Mouse (Mus musculus) limb, embryonic 13.5 days (tissue): ENCODE results near the gene Lgals3. TPM values are rescaled to one million over a fixed set of nuclear protein-coding genes. Genes with fewer than 3 reads are reported as not detected.

ENCODE experiments used
- ATAC-seq: fragments of 200-750 bp; cut with Nextera tagmentation; 2 replicates; pipeline ENCODE4 v1.8.0; 2017; ENCODE audit warnings: low read depth, moderate number of reproducible peaks, moderate TSS enrichment; ENCODE audit not compliant: low FRiP score
- H3K27ac ChIP-seq: fragments of 300-500 bp; sonication (generic); 2 replicates; pipeline ENCODE4 v1.5.1; 2015; ENCODE audit warnings: inconsistent platforms, mild to moderate bottlenecking, moderate library complexity
- H3K27me3 ChIP-seq: fragments of 300-500 bp; sonication (generic); 2 replicates; pipeline ENCODE4 v1.6.1; 2015; ENCODE audit warnings: mild to moderate bottlenecking, inconsistent platforms
- H3K36me3 ChIP-seq: fragments of 300-500 bp; sonication (generic); 2 replicates; pipeline ENCODE4 v1.6.1; 2015; ENCODE audit warnings: inconsistent platforms, mild to moderate bottlenecking, moderate library complexity
- H3K4me1 ChIP-seq: fragments of 300-500 bp; sonication (generic); 2 replicates; pipeline ENCODE4 v1.6.1; 2015; ENCODE audit warnings: inconsistent platforms
- H3K4me2 ChIP-seq: fragments of 300-500 bp; sonication (generic); replicated peaks from 2 replicates; pipeline ENCODE4 v1.6.1; 2015; ENCODE audit warnings: inconsistent platforms, mild to moderate bottlenecking, moderate library complexity
- H3K4me3 ChIP-seq: fragments of 300-500 bp; sonication (generic); 2 replicates; pipeline ENCODE4 v1.5.1; 2015; ENCODE audit warnings: moderate library complexity, mild to moderate bottlenecking, inconsistent platforms
- H3K9ac ChIP-seq: fragments of 300-500 bp; sonication (generic); 2 replicates; pipeline ENCODE4 v1.6.1; 2015; ENCODE audit warnings: mild to moderate bottlenecking, inconsistent platforms
- H3K9me3 ChIP-seq: fragments of 300-500 bp; sonication (generic); 2 replicates; pipeline ENCODE4 v1.6.1; 2016; ENCODE audit warnings: inconsistent platforms
- WGBS: fragments of 180-500 bp; shearing (Covaris S2); methylation state at CpG from one replicate; pipeline ENCODE4 v1.1.7; 2015; 5-methylcytosine and 5-hydroxymethylcytosine counted together
- polyA plus RNA-seq: library from polyadenylated mRNA; unstranded; fragments of >200 nt; fragmentation: Nextera tagmentation; extraction: Ambion mirVana; gene quantifications from 2 replicates; pipeline ENCODE4 v1.2.1, GENCODE M21; 2015

The Lgals3 gene
- polyA plus RNA-seq, 1 experiment from 2014 or later: 21.6 TPM

DNA sequence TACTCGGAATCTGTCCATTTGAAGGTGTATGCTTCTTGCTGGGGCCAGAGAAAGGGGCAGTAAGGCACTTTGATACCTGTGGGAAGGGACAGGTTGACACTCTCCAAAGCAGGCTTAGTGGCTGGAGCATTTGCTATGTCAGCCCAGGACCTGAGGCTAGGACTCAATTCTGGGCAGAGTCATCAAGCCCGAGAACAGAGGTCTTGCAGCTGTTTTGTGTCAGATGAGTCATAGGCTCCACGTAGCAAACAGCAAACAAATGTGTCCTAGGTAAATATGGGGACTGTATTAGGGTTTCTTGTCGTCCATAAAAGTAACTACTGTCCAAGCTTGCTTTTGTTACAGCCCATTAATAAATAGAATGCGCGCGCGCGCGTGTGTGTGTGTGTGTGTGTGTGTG is 15.3 kb upstream of the Lgals3 start:
- no peak overlapping the region for H3K4me3 ChIP-seq
- H3K4me2 ChIP-seq: no peak overlapping the region
- 88% methylated on average over 10 of the region's 10 CpGs for WGBS
- H3K9ac ChIP-seq: no peak overlapping the region
- H3K36me3 ChIP-seq: no peaks in the 10 kb centered on the region
- no peak for ATAC-seq
- H3K27me3 ChIP-seq: no peaks in the 10 kb centered on the region
- no peak overlapping the region for H3K27ac ChIP-seq
- no peaks in the 10 kb centered on the region for H3K9me3 ChIP-seq
- no peaks in the 10 kb centered on the region for H3K4me1 ChIP-seq

DNA sequence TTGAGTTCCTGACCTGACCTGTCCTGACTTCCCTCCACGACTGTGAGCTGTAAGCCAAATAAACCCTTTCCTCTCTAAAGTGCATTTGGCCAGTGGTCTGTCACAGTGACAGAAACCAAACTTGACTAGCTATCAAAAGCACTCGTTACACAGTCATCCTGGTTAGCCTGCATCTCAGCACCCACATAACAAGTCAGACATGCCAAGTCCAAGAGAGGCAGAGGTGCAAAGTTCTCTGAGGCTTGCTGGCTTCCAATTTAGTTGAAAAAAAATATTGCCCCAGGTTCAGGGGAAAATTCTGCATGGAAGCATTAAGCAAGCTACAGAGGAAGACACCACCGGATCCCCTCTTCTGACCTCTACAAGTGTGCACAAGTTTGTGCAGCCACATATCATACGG is 14.3 kb upstream of the Lgals3 start:
- H3K9ac ChIP-seq: no peak overlapping the region
- no peaks in the 10 kb centered on the region for H3K4me1 ChIP-seq
- no peak overlapping the region for H3K4me3 ChIP-seq
- ATAC-seq: no peak
- no peaks in the 10 kb centered on the region for H3K9me3 ChIP-seq
- H3K36me3 ChIP-seq: no peaks in the 10 kb centered on the region
- WGBS: 74% methylated on average over 4 of the region's 4 CpGs
- no peak overlapping the region for H3K4me2 ChIP-seq
- H3K27ac ChIP-seq: no peak overlapping the region
- H3K27me3 ChIP-seq: no peaks in the 10 kb centered on the region

DNA sequence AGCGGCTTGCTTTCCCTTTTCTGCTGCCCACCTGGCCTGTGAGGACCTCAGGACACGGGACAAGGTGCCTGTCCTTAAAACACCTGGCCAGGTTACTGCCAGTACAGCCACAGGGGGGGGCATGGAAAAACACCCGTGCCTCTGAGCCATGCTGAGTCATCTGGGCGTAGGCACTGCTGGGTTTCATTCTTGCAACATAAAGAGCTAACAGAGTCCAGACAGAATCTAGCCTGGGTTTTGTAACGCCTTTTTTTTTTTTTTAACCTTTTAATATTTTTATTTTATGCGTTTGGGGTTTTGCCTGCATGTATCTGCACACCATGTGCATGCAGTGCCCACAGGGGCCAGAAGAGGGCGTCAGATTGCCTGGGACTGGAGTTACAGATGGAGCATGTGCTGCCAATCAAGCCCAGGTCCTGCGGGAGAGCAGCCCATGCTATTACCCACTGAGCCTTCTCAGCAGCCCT is 13.4 kb upstream of the Lgals3 start:
- H3K27ac ChIP-seq: no peak overlapping the region
- 64% methylated on average over 8 of the region's 8 CpGs for WGBS
- H3K4me2 ChIP-seq: no peak overlapping the region
- ATAC-seq: no peak
- H3K9ac ChIP-seq: no peak overlapping the region
- H3K4me1 ChIP-seq: no peaks in the 10 kb centered on the region
- H3K36me3 ChIP-seq: no peaks in the 10 kb centered on the region
- no peak overlapping the region for H3K4me3 ChIP-seq
- H3K27me3 ChIP-seq: no peaks in the 10 kb centered on the region
- H3K9me3 ChIP-seq: no peaks in the 10 kb centered on the region

DNA sequence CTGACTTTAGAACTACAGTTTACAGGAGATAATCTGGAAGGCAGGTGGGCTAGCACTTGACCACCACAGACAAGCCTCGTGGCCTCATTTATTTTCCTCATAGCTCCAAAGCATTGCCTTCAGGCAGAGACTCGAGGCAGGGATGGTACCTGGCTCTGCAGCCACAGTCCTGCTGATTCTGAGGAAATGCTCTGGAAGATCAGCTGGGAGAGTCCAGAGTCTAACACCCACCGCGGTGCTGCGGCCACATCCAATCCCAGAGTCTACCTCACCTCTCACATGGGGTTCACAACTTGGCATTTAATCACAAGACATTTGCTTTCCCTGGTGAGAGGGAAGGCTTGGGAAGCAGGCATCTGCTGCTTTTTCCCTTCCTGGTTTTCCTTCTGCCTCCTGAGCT is 12.6 kb upstream of the Lgals3 start:
- Histone ChIP-seq H3K36me3 (no peaks in the 10 kb centered on the region), H3K27me3 (no peaks in the 10 kb centered on the region), H3K4me3 (no peak overlapping the region), H3K4me2 (no peak overlapping the region), H3K9me3 (no peaks in the 10 kb centered on the region), H3K4me1 (no peaks in the 10 kb centered on the region), H3K9ac (no peak overlapping the region), H3K27ac (no peak overlapping the region)
- 78% methylated on average over 5 of the region's 5 CpGs for WGBS
- no peak for ATAC-seq

DNA sequence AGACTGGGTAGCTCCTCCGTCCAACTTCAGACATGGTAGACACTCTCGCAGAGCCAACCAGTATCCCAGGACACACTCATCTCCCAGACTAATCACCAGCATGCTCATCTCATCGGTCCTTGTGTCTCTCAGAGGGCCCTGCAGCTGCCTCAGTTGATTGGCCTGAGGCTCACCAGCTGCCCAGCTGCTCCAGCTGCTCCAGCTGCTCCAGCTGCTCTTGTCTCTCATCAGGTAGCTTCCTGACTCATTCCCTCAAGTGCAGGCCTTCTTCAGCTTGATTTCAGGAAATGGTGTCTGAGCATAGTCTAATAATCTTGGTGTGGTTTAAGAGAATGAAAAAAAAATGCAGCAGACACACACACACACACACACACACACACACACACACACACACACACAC is 10.9 kb upstream of the Lgals3 start:
- H3K4me1 ChIP-seq: no peaks in the 10 kb centered on the region
- no peaks in the 10 kb centered on the region for H3K27me3 ChIP-seq
- WGBS: 81% methylated on average over 3 of the region's 3 CpGs
- no peak overlapping the region for H3K9ac ChIP-seq
- no peak overlapping the region for H3K27ac ChIP-seq
- no peaks in the 10 kb centered on the region for H3K9me3 ChIP-seq
- H3K36me3 ChIP-seq: no peaks in the 10 kb centered on the region
- H3K4me2 ChIP-seq: no peak overlapping the region
- no peak for ATAC-seq
- no peak overlapping the region for H3K4me3 ChIP-seq

DNA sequence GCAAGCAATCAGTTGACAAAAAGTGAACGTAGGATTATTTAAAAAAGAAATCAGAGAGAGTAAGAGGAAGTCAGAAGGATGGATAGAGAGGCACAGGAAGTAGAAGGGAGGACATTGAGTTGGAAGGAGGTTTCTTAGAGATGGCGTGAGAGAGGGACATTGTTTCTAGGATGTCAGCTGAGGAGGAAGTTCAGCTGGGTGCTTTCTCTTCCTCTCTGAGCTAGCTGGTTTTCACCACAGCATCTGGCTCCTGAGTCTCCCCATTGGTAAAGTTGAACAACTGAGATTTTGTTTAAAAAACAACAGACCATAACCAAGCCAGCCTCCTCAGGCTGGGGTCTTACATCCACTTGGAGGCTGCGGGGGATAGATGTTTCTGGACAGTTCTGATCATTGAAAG is 7.9 kb upstream of the Lgals3 start:
- Histone ChIP-seq H3K4me2 (no peak overlapping the region), H3K9ac (no peak overlapping the region), H3K9me3 (no peaks in the 10 kb centered on the region), H3K4me3 (no peak overlapping the region), H3K36me3 (no peaks in the 10 kb centered on the region), H3K27me3 (0 out of 2 replicates have a peak, but pooled peaks cover 3% of the 10 kb centered on the region), H3K27ac (no peak overlapping the region), H3K4me1 (no peaks in the 10 kb centered on the region)
- no peak for ATAC-seq
- 77% methylated on average over 3 of the region's 3 CpGs for WGBS

DNA sequence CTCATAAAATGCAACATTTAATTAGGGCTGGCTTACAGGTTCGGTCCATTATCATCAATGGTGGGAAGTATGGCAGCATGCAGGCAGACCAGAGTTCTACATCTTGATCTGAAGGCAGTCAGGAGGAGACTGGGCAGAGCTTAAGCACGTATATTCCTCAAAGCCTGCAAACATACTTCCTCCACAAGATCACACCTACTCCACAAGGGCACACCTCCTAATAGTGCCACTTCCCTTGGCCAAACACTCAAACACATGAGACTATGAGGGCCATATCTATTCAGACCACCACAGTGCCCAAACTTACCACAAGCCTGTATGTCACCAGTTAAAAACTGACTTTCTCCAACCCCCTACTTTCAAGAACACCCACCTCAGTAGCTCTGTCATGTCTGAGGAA is 6.1 kb upstream of the Lgals3 start:
- H3K27me3 ChIP-seq: peaks cover 11% of the 10 kb centered on the region
- 0 out of 2 replicates have a peak, but pooled peaks cover 6% of the 10 kb centered on the region for H3K4me1 ChIP-seq
- H3K36me3 ChIP-seq: no peaks in the 10 kb centered on the region
- no peak overlapping the region for H3K4me2 ChIP-seq
- no peak overlapping the region for H3K27ac ChIP-seq
- 68% methylated on average over 2 of the region's 2 CpGs for WGBS
- H3K9me3 ChIP-seq: no peaks in the 10 kb centered on the region
- ATAC-seq: no peak
- no peak overlapping the region for H3K4me3 ChIP-seq
- no peak overlapping the region for H3K9ac ChIP-seq

DNA sequence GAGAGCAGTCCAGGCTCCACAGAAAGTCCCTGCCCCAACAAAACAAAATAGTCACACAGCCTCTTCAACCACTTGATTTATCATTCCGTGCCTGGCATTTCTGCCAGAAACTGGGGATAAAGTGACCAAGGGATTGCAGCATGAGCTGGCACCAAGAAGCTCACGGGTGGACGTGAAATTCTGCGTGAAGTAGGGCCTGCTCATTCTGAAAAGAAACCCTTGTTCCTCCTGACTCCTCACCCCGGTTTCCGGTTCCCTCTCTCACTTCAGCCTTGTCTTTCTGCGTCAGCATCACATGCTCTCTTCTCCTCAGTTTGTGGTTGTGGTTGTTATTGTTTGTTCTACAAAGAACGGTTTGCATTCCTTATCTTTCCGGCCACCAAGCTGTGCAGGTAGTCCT is 5.7 kb upstream of the Lgals3 start:
- Histone ChIP-seq H3K36me3 (no peaks in the 10 kb centered on the region), H3K27ac (no peak overlapping the region), H3K4me1 (0 out of 2 replicates have a peak, but pooled peaks cover 6% of the 10 kb centered on the region), H3K4me3 (no peak overlapping the region), H3K9ac (no peak overlapping the region), H3K4me2 (no peak overlapping the region), H3K27me3 (peaks cover 13% of the 10 kb centered on the region), H3K9me3 (no peaks in the 10 kb centered on the region)
- WGBS: 88% methylated on average over 9 of the region's 9 CpGs
- ATAC-seq: no peak

DNA sequence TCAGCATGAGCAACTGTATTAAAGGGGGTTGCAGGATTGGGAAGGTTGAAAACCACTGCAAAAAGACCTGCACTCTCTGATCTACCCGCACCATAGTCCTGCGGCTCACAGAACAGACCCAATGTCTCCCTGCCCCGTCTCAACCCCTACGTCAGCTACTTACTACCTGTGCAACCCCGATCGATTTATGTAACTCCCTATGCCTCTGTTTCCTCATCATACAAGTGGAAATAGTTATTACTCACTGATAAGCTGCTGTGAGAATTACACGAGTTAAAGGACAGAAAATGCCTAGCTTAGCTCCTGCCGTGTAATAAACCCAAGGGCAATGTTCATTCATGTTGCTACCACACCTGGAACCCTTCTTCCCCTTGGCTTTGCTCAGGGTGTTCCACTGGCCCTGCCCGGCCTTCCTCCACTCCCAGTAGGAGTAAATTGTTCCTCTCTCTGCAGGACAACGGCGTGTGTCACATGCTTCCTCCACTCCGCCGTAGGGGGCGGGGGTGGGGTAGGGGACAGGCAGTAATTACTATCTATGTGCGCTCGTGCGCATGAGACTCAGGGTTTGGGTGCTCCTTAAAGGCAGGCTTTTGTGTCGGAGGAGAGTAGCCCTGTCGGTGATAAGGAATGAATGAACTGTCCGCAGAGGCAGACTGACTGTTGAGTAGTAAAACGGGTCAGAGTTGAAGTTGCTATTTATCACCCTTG is 2.7 kb upstream of the Lgals3 start:
- Histone ChIP-seq H3K9ac (no peak overlapping the region), H3K27ac (no peak overlapping the region), H3K36me3 (no peaks in the 10 kb centered on the region), H3K27me3 (peaks cover 13% of the 10 kb centered on the region), H3K4me2 (peak overlapping the region; percentile 37; the same call in 1 of the 2 replicates), H3K4me3 (0 out of 2 replicates have a peak overlapping the region, but pooled peaks have one; percentile 3), H3K4me1 (peaks cover 12% of the 10 kb centered on the region), H3K9me3 (no peaks in the 10 kb centered on the region)
- 42% methylated on average over 21 of the region's 21 CpGs for WGBS
- no peak for ATAC-seq

DNA sequence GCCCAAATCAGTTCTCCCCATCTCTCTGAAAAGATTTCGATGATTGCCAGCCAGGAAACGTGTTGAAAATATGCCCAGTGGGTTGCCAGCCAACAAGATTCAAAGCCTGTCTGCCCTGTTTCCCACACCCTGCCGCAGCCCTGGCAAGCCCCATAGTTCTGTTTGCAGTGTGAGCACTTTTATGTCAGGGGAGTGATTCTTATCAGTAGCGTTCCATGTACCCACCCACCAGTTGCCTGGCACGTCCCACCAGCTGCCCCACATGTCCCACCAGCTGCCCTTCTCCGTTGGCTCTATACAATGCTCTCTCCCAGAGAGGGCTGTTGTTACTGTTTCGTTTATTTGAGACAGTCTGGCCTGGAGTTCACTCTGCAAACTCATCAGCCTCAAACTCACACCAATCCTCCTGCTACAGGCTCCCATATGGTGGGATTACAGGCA is 650 bp upstream of the Lgals3 start:
- Histone ChIP-seq H3K36me3 (no peaks in the 10 kb centered on the region), H3K9me3 (no peaks in the 10 kb centered on the region), H3K27ac (no peak overlapping the region), H3K4me1 (peaks cover 12% of the 10 kb centered on the region), H3K4me3 (no peak overlapping the region), H3K9ac (no peak overlapping the region), H3K4me2 (no peak overlapping the region), H3K27me3 (peaks cover 15% of the 10 kb centered on the region)
- ATAC-seq: 0 out of 2 replicates have a peak, but pooled peaks have one; percentile 26
- 55% methylated on average over 7 of the region's 7 CpGs for whole genome bisulfite sequencing

DNA sequence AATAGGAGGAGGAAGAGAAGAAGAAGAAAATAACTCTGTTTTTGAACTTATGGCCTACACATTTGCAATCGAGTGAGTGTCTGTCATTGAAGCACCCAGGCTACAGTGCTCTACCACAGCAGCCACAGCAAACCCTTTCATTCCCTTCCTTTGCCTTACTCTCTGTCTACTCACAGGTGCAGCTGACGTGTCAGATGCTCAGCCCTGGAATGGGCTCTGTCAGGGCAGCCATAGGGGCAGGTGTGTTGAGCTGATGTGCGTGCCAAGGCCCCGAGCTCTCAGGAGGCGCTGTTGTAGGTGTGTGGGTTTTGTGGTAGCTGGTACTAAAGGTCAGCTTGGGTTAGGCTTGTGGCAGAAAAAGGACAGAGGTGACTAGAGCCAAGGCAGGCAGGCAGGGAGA is 2.2 kb downstream of the Lgals3 start:
- Histone ChIP-seq H3K4me2 (no peak overlapping the region), H3K4me3 (no peak overlapping the region), H3K4me1 (peaks cover 23% of the 10 kb centered on the region), H3K27me3 (peaks cover 37% of the 10 kb centered on the region), H3K36me3 (no peaks in the 10 kb centered on the region), H3K27ac (no peak overlapping the region), H3K9ac (no peak overlapping the region), H3K9me3 (no peaks in the 10 kb centered on the region)
- ATAC-seq: no peak
- 86% methylated on average over 5 of the region's 5 CpGs for WGBS

DNA sequence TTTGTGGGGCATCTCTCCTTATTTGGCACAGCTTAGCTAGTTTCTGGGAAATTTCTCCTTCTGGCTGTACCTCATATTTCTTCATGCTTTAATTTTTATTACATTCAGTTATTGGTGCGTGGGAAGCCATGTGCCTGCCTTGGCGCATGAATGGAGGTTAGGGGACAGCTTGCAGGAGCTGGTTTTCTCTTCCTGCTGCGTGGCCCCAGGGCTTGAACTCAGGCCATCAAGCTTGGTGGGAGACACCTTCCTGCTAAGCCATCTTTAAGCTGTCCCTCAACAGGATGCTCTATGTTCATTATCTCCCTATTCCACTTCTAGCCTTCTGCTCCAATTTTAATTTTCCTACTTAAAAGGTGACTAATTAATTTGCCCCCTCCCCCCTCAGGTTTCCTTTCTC is 3.2 kb downstream of the Lgals3 start:
- Histone ChIP-seq H3K4me2 (no peak overlapping the region), H3K27me3 (peaks cover 46% of the 10 kb centered on the region), H3K27ac (no peak overlapping the region), H3K36me3 (no peaks in the 10 kb centered on the region), H3K9ac (no peak overlapping the region), H3K9me3 (no peaks in the 10 kb centered on the region), H3K4me3 (no peak overlapping the region), H3K4me1 (peaks cover 18% of the 10 kb centered on the region)
- no peak for ATAC-seq
- WGBS: 55% methylated on average over 3 of the region's 3 CpGs

DNA sequence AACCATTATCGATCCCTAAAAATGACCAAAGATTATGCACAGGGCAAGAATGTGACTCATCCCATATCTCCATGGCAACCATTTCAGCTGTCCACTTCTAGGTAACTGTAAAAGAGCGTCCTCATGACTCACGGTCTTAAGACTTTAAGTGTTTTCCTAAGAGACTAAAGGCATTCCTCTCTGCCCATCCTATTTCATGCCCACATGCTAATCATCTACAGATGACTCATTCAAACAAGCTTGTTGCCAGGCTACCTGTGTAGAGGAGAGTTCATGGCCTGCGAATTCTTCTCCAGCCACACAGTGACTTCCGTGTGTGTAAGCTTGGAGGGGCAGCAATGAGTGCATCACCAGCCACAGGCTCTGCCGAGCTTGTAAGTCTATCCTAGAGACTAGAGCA is 4.1 kb downstream of the Lgals3 start:
- H3K9me3 ChIP-seq: no peaks in the 10 kb centered on the region
- WGBS: 67% methylated on average over 6 of the region's 6 CpGs
- no peak overlapping the region for H3K4me3 ChIP-seq
- peaks cover 18% of the 10 kb centered on the region for H3K4me1 ChIP-seq
- peaks cover 38% of the 10 kb centered on the region for H3K27me3 ChIP-seq
- H3K4me2 ChIP-seq: no peak overlapping the region
- no peak overlapping the region for H3K27ac ChIP-seq
- no peaks in the 10 kb centered on the region for H3K36me3 ChIP-seq
- H3K9ac ChIP-seq: no peak overlapping the region
- ATAC-seq: no peak
